Mouse (Mus musculus) liver, embryonic 12.5 days (tissue): Measurements from ENCODE around the gene Prss33. TPM values are rescaled to one million over a fixed set of nuclear protein-coding genes. Genes with fewer than 3 reads are reported as not detected.

ENCODE experiments used
- ATAC-seq: fragments of 200-750 bp; cut with Nextera tagmentation; 2 replicates; pipeline ENCODE4 v1.8.0; 2017; ENCODE audit warnings: moderate number of reproducible peaks, mild to moderate bottlenecking, moderate library complexity
- H3K27ac ChIP-seq: fragments of 300-500 bp; sonication (generic); 2 replicates; pipeline ENCODE4 v1.5.1; 2016; ENCODE audit warnings: mild to moderate bottlenecking
- H3K27me3 ChIP-seq: fragments of 300-500 bp; sonication (generic); replicated peaks from 2 replicates; pipeline ENCODE4 v1.6.1; 2016; ENCODE audit warnings: mild to moderate bottlenecking, moderate library complexity
- H3K36me3 ChIP-seq: fragments of 300-500 bp; sonication (generic); 2 replicates; pipeline ENCODE4 v1.6.1; 2016; ENCODE audit warnings: mild to moderate bottlenecking, moderate library complexity
- H3K4me1 ChIP-seq: fragments of 300-500 bp; sonication (generic); 2 replicates; pipeline ENCODE4 v1.6.1; 2016
- H3K4me2 ChIP-seq: fragments of 300-500 bp; sonication (generic); 2 replicates; pipeline ENCODE4 v1.6.1; 2016; ENCODE audit warnings: mild to moderate bottlenecking, moderate library complexity
- H3K4me3 ChIP-seq: fragments of 300-500 bp; sonication (generic); 2 replicates; pipeline ENCODE4 v1.5.1; 2016; ENCODE audit warnings: mild to moderate bottlenecking, moderate library complexity
- H3K9ac ChIP-seq: fragments of 300-500 bp; sonication (generic); 2 replicates; pipeline ENCODE4 v1.6.1; 2016; ENCODE audit warnings: mild to moderate bottlenecking, moderate library complexity
- H3K9me3 ChIP-seq: fragments of 300-500 bp; sonication (generic); replicated peaks from 2 replicates; pipeline ENCODE4 v1.6.1; 2016; ENCODE audit warnings: mild to moderate bottlenecking, moderate library complexity
- WGBS: fragments of 180-500 bp; shearing (Covaris S2); methylation state at CpG from one replicate; pipeline ENCODE4 v1.1.7; 2016; ENCODE audit not compliant: insufficient replicate concordance; 5-methylcytosine and 5-hydroxymethylcytosine counted together
- polyA plus RNA-seq: library from polyadenylated mRNA; unstranded; fragments of >200 nt; fragmentation: Nextera tagmentation; extraction: Ambion mirVana; gene quantifications from 2 replicates; pipeline ENCODE4 v1.2.1, GENCODE M21; 2016

Gene Prss33
- polyA plus RNA-seq, 1 experiment from 2014 or later = not detected

DNA sequence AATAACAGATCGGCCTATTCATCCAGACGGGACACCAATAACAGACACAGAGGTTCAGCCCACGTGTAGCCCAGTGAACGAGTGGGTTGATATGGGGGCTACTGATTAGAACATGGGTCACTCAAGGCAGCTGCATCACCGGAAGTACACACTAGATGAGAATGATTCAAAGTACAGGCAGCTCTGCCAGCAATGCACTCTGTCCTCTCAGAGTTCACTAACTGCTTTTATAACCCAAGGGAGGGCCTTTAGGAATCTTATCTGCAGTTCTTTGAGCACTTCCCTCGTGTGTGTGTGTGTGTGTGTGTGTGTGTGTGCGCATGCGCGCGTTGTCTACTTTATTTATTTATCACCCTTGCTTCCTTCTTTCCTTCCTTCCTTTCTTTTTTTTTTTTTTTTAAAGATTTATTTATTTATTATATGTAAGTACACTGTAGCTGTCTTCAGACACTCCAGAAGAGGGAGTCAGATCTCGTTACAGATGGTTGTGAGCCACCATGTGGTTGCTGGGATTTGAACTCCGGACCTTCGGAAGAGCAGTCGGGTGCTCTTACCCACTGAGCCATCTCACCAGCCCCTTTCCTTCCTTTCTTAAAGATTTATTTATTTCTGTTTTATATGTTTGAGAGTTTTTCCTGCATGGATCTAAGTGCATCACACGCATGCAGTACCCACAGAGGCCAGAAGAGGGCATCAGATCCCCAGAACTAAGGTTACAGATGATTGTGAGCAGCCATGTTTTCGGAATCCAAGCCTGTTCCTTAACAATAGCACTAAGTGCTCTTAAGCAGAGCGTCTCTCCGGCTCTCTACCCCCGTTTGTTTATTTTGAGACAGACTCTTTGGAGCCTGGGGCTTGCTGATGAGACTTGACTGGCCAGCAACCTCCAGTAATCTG lies 15.2 kb upstream of the Prss33 start:
- H3K4me1 ChIP-seq = no peaks in the 10 kb centered on the region
- no peaks in the 10 kb centered on the region for H3K36me3 ChIP-seq
- H3K4me2 ChIP-seq = no peak overlapping the region
- H3K27ac ChIP-seq = no peak overlapping the region
- H3K4me3 ChIP-seq = no peak overlapping the region
- ATAC-seq = no peak
- whole genome bisulfite sequencing = 55% methylated on average over 18 of the region's 19 CpGs
- no peaks in the 10 kb centered on the region; the same call in 1 of the 2 replicates for H3K27me3 ChIP-seq
- H3K9me3 ChIP-seq = no peaks in the 10 kb centered on the region
- no peak overlapping the region for H3K9ac ChIP-seq

GRCm38 (mm10) chr17:23850028-23850427 lies 14.2 kb upstream of the Prss33 start:
- H3K4me3 ChIP-seq = no peak overlapping the region
- H3K4me2 ChIP-seq = no peak overlapping the region
- H3K9ac ChIP-seq = no peak overlapping the region
- WGBS = 39% methylated on average over 2 of the region's 2 CpGs
- no peaks in the 10 kb centered on the region for H3K9me3 ChIP-seq
- H3K4me1 ChIP-seq = no peaks in the 10 kb centered on the region
- no peaks in the 10 kb centered on the region for H3K36me3 ChIP-seq
- no peak for ATAC-seq
- H3K27ac ChIP-seq = no peak overlapping the region
- no peaks in the 10 kb centered on the region; the same call in 1 of the 2 replicates for H3K27me3 ChIP-seq

DNA sequence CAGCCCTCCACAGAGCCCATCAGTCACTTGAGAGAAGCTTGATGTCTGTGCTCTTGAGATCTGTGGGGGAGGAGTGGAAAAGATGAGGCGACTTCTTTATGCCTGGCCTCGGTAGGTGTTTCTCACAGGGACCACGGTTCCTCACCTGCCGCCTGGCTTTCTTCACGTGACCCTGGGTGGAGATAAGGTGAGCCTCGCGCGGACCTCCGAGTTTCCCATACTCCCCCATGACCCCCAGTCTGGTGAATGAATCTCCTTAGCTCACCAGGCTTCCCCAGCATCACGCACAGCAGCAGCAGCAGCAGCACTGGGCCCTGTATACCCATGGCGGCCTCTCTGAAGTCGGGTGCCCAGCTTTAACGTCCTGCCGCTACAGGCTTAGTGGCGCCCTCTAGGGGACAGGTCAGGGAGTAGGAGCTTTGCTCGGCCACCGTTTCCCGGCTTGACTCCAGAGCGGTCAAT lies 8.0 kb upstream of the Prss33 start, which contains the start of the genes Prss32 and Prss41:
TSS of gene Prss32 (plus strand) at position 44 of the 462 bp plus-strand sequence.
TSS of gene Prss41 (minus strand) at position 361 of the 462 bp plus-strand sequence.
- H3K27ac ChIP-seq = no peak within 1 kb of the TSS
- peak; percentile 75 for ATAC-seq
- no peak within 1 kb of the TSS for H3K9ac ChIP-seq
- peak within 1 kb of the TSS; percentile 26 for H3K4me3 ChIP-seq
- WGBS = 10% methylated on average over 19 of the region's 19 CpGs
- H3K4me1 ChIP-seq = peaks cover 9% of the 10 kb centered on the region
- H3K27me3 ChIP-seq = peaks cover 16% of the 10 kb centered on the region; the same call in 1 of the 2 replicates
- peak within 1 kb of the TSS; percentile 65 for H3K4me2 ChIP-seq
- H3K9me3 ChIP-seq = no peaks in the 10 kb centered on the region
- H3K36me3 ChIP-seq = no peaks in the 10 kb centered on the region

GRCm38 (mm10) chr17:23843141-23843811 lies 7.4 kb upstream of the Prss33 start:
- WGBS = 45% methylated on average over 23 of the region's 23 CpGs
- Histone ChIP-seq H3K9me3 (no peaks in the 10 kb centered on the region), H3K27me3 (peaks cover 19% of the 10 kb centered on the region), H3K4me1 (peaks cover 9% of the 10 kb centered on the region), H3K36me3 (no peaks in the 10 kb centered on the region), H3K4me2 (peak overlapping the region; percentile 65), H3K4me3 (peak overlapping the region; percentile 26), H3K9ac (no peak overlapping the region), H3K27ac (no peak overlapping the region)
- ATAC-seq = peak; percentile 51

DNA sequence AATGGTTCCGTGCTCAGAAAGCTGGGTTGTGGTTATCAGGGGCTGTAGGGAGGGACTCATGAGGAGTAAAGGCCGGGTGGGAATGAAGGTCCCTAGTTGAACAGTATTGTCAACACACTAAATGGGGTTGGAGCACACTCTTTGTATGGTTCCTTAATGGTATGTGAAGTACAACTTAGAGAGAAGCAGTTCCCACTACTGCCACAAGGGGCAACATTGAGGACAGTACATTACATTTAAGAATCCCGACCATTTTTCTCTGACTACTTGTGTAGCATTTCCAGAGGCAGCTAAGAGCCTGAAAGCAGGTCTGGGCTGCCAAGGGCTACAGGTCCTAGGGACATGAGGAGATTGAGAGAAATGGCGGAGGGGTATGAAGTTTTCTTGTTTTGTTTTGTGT lies 5.3 kb upstream of the Prss33 start:
- Histone ChIP-seq H3K27ac (no peak overlapping the region), H3K9me3 (no peaks in the 10 kb centered on the region), H3K27me3 (peaks cover 36% of the 10 kb centered on the region), H3K4me2 (no peak overlapping the region), H3K4me1 (peaks cover 9% of the 10 kb centered on the region), H3K36me3 (no peaks in the 10 kb centered on the region), H3K9ac (no peak overlapping the region), H3K4me3 (no peak overlapping the region)
- 20% methylated on average over 4 of the region's 4 CpGs for WGBS
- ATAC-seq = no peak

DNA sequence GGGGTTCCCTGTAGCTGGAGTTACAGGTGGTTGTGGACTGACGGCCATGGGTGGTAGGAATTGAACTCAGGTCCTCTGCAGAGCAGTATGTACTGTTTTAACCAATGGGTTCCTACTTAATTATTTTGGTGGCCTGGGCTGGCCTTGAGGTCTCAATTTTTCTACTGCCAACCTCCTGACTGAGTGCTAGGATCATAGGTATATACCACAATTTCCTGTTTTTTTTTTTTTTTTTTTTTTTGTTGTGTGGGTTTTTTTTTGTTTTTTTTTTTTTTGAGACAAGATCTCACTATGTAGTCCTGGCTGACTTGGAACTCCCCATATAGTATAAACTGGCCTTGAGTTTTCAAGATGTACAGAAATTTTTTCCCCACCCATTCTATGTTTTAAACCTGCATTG lies 4.7 kb downstream of the Prss33 start:
- no peak overlapping the region for H3K4me2 ChIP-seq
- H3K27ac ChIP-seq = no peak overlapping the region
- ATAC-seq = no peak
- H3K4me3 ChIP-seq = no peak overlapping the region
- H3K4me1 ChIP-seq = peaks cover 29% of the 10 kb centered on the region
- no peaks in the 10 kb centered on the region for H3K9me3 ChIP-seq
- peaks cover 59% of the 10 kb centered on the region for H3K27me3 ChIP-seq
- no peak overlapping the region for H3K9ac ChIP-seq
- peaks cover 13% of the 10 kb centered on the region for H3K36me3 ChIP-seq
- 83% methylated on average over 1 of the region's 1 CpGs for whole genome bisulfite sequencing

DNA sequence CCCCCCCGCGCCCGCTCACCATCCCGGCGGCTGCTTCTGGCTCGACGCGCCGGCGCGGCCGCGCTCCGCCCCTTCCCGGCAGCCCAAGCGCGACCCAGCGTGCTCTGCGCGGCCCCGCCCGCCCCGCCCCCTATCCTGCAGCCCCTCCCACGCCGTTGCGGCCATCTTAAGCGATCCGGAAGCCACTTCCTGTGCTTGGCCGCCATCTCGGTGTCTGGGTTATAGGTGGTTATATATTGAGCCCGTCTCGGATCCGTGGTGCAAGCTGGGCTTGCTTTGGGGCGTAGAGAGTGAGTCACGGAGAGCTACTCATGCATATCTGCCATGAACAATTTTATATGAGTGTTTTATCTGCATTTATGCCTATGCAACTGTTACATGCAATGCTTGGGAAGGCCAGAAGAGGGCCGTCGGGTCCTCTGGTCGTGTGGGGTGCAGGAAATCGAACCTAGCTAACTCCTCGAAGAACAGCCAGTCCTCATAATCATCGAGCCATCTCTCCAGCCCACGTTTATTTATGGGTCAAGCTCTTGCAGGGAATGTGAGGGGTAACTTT lies 6.7 kb downstream of the Prss33 start, which contains the start of gene Elob:
TSS of gene Elob (minus strand) at position 73 of the 556 bp plus-strand sequence.
- Histone ChIP-seq H3K36me3 (peaks cover 34% of the 10 kb centered on the region), H3K4me1 (peaks cover 31% of the 10 kb centered on the region), H3K9me3 (no peaks in the 10 kb centered on the region), H3K9ac (peak within 1 kb of the TSS; percentile 85), H3K27me3 (peaks cover 39% of the 10 kb centered on the region), H3K4me3 (peak within 1 kb of the TSS; percentile 84), H3K27ac (peak within 1 kb of the TSS; percentile 85), H3K4me2 (peak within 1 kb of the TSS; percentile 87)
- WGBS = 1% methylated on average over 37 of the region's 42 CpGs
- peak; percentile 92 for ATAC-seq

DNA sequence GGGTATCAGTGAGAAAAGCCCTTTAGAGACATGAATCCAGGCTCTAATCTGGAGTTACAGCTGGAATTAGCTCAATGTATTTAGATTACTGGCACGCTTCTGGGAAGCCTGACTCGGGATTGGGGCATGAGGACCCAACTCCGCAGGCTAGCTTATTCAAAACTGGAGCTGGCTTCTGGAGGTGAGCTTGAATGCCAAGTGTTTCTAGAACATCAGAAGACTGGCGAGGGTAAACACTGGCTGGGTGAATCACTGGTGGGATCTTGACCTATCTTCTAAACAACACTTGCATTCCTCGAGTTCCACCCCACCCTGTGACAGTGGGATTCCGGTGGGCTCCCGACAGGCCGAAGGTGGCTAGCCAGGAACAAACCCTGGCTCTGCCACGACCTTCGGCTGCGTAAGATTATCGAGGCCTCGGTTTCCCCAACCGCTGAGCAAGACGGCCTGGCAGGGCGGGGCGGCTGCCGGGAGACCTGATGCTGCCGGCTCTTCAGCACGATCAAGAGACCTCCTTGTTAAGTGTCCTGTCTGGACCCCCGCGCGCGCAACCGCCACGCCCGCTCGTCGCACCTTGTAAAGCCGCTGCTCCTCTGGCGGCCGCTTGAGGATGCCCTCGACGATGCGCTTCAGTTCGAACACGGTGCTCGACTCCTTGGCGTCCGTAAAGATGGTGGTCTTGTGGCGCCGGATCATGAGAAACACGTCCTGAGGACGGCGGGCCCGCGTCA lies 7.4 kb downstream of the Prss33 start:
- Histone ChIP-seq H3K36me3 (peaks cover 41% of the 10 kb centered on the region), H3K9me3 (no peaks in the 10 kb centered on the region), H3K9ac (peak overlapping the region; percentile 85), H3K27me3 (peaks cover 32% of the 10 kb centered on the region), H3K4me2 (peak overlapping the region; percentile 87), H3K4me3 (peak overlapping the region; percentile 84), H3K4me1 (peaks cover 31% of the 10 kb centered on the region), H3K27ac (peak overlapping the region; percentile 85)
- peak; percentile 72 for ATAC-seq
- WGBS = under 1% methylated on average over 47 of the region's 47 CpGs

DNA sequence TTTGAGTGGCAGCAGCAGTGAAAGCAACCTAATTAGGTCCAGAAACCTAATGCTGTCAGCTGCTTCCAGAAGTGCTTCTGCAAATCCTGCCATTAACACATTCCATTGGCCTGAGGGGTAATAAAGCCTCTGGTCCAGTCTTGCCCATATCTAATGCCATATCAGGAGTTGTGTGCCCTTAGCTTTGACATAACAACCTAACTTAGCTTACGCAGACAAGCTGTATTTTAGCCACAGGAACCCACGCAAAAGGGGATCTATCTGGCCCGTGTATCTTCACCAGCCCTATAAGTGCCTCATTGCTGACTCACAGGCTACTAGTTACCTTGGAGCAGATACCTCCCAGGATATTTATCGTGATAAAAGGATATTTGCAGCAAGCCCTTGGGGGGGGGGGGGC lies 10.3 kb downstream of the Prss33 start:
- ATAC-seq = no peak
- H3K36me3 ChIP-seq = peaks cover 69% of the 10 kb centered on the region
- H3K27me3 ChIP-seq = peaks cover 6% of the 10 kb centered on the region; the same call in 1 of the 2 replicates
- H3K9me3 ChIP-seq = no peaks in the 10 kb centered on the region
- H3K9ac ChIP-seq = no peak overlapping the region
- H3K27ac ChIP-seq = no peak overlapping the region
- WGBS = 77% methylated on average over 4 of the region's 4 CpGs
- peaks cover 31% of the 10 kb centered on the region for H3K4me1 ChIP-seq
- H3K4me3 ChIP-seq = no peak overlapping the region
- H3K4me2 ChIP-seq = no peak overlapping the region

DNA sequence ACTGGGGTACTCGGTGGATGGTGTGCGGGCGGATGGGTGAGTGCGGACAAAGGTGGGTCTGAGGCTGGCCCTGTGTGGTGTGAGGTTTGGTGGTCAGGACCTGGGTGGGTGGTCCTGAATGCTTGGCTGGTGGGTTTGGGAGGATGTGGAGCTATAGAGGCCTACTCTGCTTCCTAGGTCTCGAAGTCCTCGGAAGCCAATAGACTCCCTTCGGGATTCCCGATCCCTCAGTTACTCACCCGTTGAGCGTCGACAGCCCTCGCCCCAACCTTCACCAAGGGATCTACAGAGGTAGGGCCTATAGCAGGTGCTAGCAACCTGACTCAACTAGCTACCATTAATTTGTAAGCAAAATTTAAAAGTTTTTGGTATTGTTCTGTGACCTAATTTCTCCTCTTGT lies 12.2 kb downstream of the Prss33 start:
- WGBS = 92% methylated on average over 12 of the region's 12 CpGs
- H3K36me3 ChIP-seq = peaks cover 89% of the 10 kb centered on the region
- H3K4me1 ChIP-seq = peaks cover 24% of the 10 kb centered on the region
- H3K27me3 ChIP-seq = no peaks in the 10 kb centered on the region
- H3K4me2 ChIP-seq = no peak overlapping the region
- H3K4me3 ChIP-seq = no peak overlapping the region
- no peak overlapping the region for H3K9ac ChIP-seq
- peaks cover 19% of the 10 kb centered on the region for H3K9me3 ChIP-seq
- ATAC-seq = no peak; the same call in 1 of the 2 replicates
- H3K27ac ChIP-seq = no peak overlapping the region

DNA sequence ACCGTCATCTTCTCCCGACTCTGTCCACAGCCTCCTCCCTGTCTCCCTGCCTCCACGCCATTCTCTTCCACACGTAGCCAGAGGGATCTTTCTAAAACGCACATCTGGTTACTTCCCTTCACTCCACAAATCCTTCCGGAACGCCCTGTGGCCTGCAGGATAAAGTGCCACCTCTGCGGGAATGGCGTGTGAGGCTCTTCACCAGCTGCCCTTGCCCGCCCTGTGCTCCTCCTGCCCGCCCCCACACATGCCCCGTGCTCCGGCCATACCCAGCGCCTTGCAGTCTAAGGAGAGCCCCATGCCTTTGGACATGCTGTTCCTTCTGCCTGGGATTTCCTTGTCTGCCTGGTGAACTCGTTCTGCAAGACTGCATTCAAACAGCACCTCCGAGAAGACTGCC lies 12.8 kb downstream of the Prss33 start:
- peaks cover 20% of the 10 kb centered on the region for H3K4me1 ChIP-seq
- no peak for ATAC-seq
- 91% methylated on average over 16 of the region's 16 CpGs for WGBS
- peaks cover 95% of the 10 kb centered on the region for H3K36me3 ChIP-seq
- H3K4me3 ChIP-seq = no peak overlapping the region
- H3K9me3 ChIP-seq = peaks cover 25% of the 10 kb centered on the region
- no peak overlapping the region for H3K4me2 ChIP-seq
- no peak overlapping the region for H3K27ac ChIP-seq
- H3K9ac ChIP-seq = no peak overlapping the region
- H3K27me3 ChIP-seq = no peaks in the 10 kb centered on the region
